Mouse (Mus musculus) heart, postnatal 14 days (tissue): Measurements from ENCODE around the gene Pmepa1. TPM values are rescaled to one million over a fixed set of nuclear protein-coding genes. Genes with fewer than 3 reads are reported as not detected.

Experiments
- DNase-seq, 2 experiments: peaks; one replicate each; pipeline ENCODE4 v3.0.0; 2021 to 2022
- intact Hi-C: fragments of 180-260 bp; cut with DNase I; formaldehyde crosslinking; loops from one replicate; pipeline ENCODE4 v1.15.1; 2025
- total RNA-seq, 2 experiments: library from RNA; stranded (reverse); gene quantifications; 2 replicates each; pipeline ENCODE4 v1.2.3; 2021

The Pmepa1 gene
- total RNA-seq, 2 experiments from 2014 or later: 32.4 to 32.5 TPM

- peak; percentile 62 to 73 for DNase-seq
- intact Hi-C loops: loop anchor here (5.0 kb wide), 1 partner anchor 266 kb away; no protein-coding TSS in a partner anchor
Measured at GRCm38 (mm10) chr2:173281021-173281937, 4.9 kb upstream of the Pmepa1 start.

- intact Hi-C loops: loop anchor here (5.0 kb wide), 1 partner anchor 73 kb away; no protein-coding TSS in a partner anchor
- no peak for DNase-seq
Measured at GRCm38 (mm10) chr2:173278846-173279580, 2.7 kb upstream of the Pmepa1 start.

- intact Hi-C loops: loop anchor here (5.0 kb wide), 1 partner anchor 75 kb away; no protein-coding TSS in a partner anchor
- DNase-seq: peak in 1 of 2 experiments; percentile 53
Measured at GRCm38 (mm10) chr2:173276859-173277258, 526 bp upstream of the Pmepa1 start.

GRCm38 (mm10) chr2:173275343-173276201 lies 761 bp downstream of the Pmepa1 start:
- intact Hi-C loops: loop anchor here (2.0 to 5.0 kb wide), 4 partner anchors 15 to 77 kb away; no protein-coding TSS in a partner anchor
- DNase-seq: peak; percentile 74 to 85

GRCm38 (mm10) chr2:173274428-173275342 lies 1.6 kb downstream of the Pmepa1 start:
- intact Hi-C loops: loop anchor here (2.0 to 5.0 kb wide), 4 partner anchors 14 to 78 kb away; no protein-coding TSS in a partner anchor
- DNase-seq: no peak

- intact Hi-C loops: loop anchor here (2.0 kb wide), 3 partner anchors 13 to 61 kb away; no protein-coding TSS in a partner anchor
- no peak for DNase-seq
Measured at GRCm38 (mm10) chr2:173273885-173274284, 2.4 kb downstream of the Pmepa1 start.

GRCm38 (mm10) chr2:173272354-173272900 lies 3.9 kb downstream of the Pmepa1 start:
- intact Hi-C loops: no loop called here

GRCm38 (mm10) chr2:173271541-173271940 lies 4.8 kb downstream of the Pmepa1 start:
- no peak for DNase-seq
- intact Hi-C loops: no loop called here

More at GRCm38 (mm10) chr2:173272354-173272900, 3.9 kb downstream of the Pmepa1 start:
- DNase-seq: no peak

GRCm38 (mm10) chr2:173270601-173271248 lies 5.6 kb downstream of the Pmepa1 start:
- intact Hi-C loops: no loop called here

GRCm38 (mm10) chr2:173270196-173270595 lies 6.1 kb downstream of the Pmepa1 start:
- DNase-seq: no peak
- intact Hi-C loops: no loop called here

More at GRCm38 (mm10) chr2:173270601-173271248, 5.6 kb downstream of the Pmepa1 start:
- DNase-seq: no peak

- DNase-seq: no peak
- intact Hi-C loops: no loop called here
Measured at GRCm38 (mm10) chr2:173267562-173267961, 8.8 kb downstream of the Pmepa1 start.

GRCm38 (mm10) chr2:173266349-173267112 lies 9.8 kb downstream of the Pmepa1 start:
- DNase-seq: no peak
- intact Hi-C loops: no loop called here

GRCm38 (mm10) chr2:173265468-173266265 lies 10.7 kb downstream of the Pmepa1 start:
- DNase-seq: no peak
- intact Hi-C loops: no loop called here

GRCm38 (mm10) chr2:173264467-173265128 lies 11.7 kb downstream of the Pmepa1 start:
- no peak for DNase-seq
- intact Hi-C loops: no loop called here

GRCm38 (mm10) chr2:173263636-173264330 lies 12.6 kb downstream of the Pmepa1 start:
- no peak for DNase-seq

More at GRCm38 (mm10) chr2:173263636-173264330, 12.6 kb downstream of the Pmepa1 start:
- intact Hi-C loops: no loop called here
